Mouse (Mus musculus): Measurements from ENCODE around the gene Robo1. TPM values are rescaled to one million over a fixed set of nuclear protein-coding genes. Genes with fewer than 3 reads are reported as not detected.

Gene Robo1
- polyA plus RNA-seq, 1 experiment from 2014 or later = 41.4 TPM

- ATAC-seq (replicated peaks; ENCODE audit: low FRiP score) = peak; percentile 61; the same call in 1 of the 2 replicates
- H3K4me3 ChIP-seq (ENCODE audit: low read depth, low read length) = no peak overlapping the region
- WGBS = 56% methylated on average over 7 of the region's 7 CpGs
- no peak overlapping the region for H3K9ac ChIP-seq (ENCODE audit: low read length)
- H3K27me3 ChIP-seq (ENCODE audit: control insufficient read depth, insufficient read depth, low read length) = no peaks in the 10 kb centered on the region
- H3K27ac ChIP-seq (ENCODE audit: low read depth, low read length) = no peak overlapping the region
- H3K4me1 ChIP-seq (replicated peaks; ENCODE audit: control insufficient read depth, insufficient read depth, low read length) = no peaks in the 10 kb centered on the region
- H3K4me2 ChIP-seq (ENCODE audit: low read depth, low read length, severe bottlenecking) = no peak overlapping the region
- H3K9me3 ChIP-seq (ENCODE audit: control insufficient read depth, low read length) = no peaks in the 10 kb centered on the region
- DNase-seq (ENCODE audit: low spot score) = no peak
- no peaks in the 10 kb centered on the region for H3K36me3 ChIP-seq (ENCODE audit: control insufficient read depth, insufficient read depth, low read length)
These were observed 580.0 kb downstream of the Robo1 start for GRCm38 (mm10) chr16:72888108-72888507.

GRCm38 (mm10) chr16:72889401-72889800, 581.3 kb downstream of the Robo1 start:
- DNase-seq (ENCODE audit: low spot score) = no peak
- no peak for ATAC-seq (replicated peaks; ENCODE audit: low FRiP score)

GRCm38 (mm10) chr16:72897125-72897524, 589.0 kb downstream of the Robo1 start:
- Histone ChIP-seq H3K9ac (ENCODE audit: low read length) (no peak overlapping the region), H3K9me3 (ENCODE audit: control insufficient read depth, low read length) (no peaks in the 10 kb centered on the region), H3K4me2 (ENCODE audit: low read depth, low read length, severe bottlenecking) (no peak overlapping the region), H3K4me3 (ENCODE audit: low read depth, low read length) (no peak overlapping the region), H3K27ac (ENCODE audit: low read depth, low read length) (no peak overlapping the region), H3K4me1 (replicated peaks; ENCODE audit: control insufficient read depth, insufficient read depth, low read length) (no peaks in the 10 kb centered on the region), H3K27me3 (ENCODE audit: control insufficient read depth, insufficient read depth, low read length) (no peaks in the 10 kb centered on the region), H3K36me3 (ENCODE audit: control insufficient read depth, insufficient read depth, low read length) (no peaks in the 10 kb centered on the region)
- WGBS = 83% methylated on average over 11 of the region's 11 CpGs
- ATAC-seq (replicated peaks; ENCODE audit: low FRiP score) (no peak), DNase-seq (ENCODE audit: low spot score) (no peak)

More at GRCm38 (mm10) chr16:72889401-72889800, 581.3 kb downstream of the Robo1 start:
- no peaks in the 10 kb centered on the region for H3K9me3 ChIP-seq (ENCODE audit: control insufficient read depth, low read length)
- WGBS = 89% methylated on average over 9 of the region's 9 CpGs
- no peaks in the 10 kb centered on the region for H3K36me3 ChIP-seq (ENCODE audit: control insufficient read depth, insufficient read depth, low read length)
- H3K9ac ChIP-seq (ENCODE audit: low read length) = no peak overlapping the region
- H3K4me2 ChIP-seq (ENCODE audit: low read depth, low read length, severe bottlenecking) = no peak overlapping the region
- no peak overlapping the region for H3K27ac ChIP-seq (ENCODE audit: low read depth, low read length)
- H3K27me3 ChIP-seq (ENCODE audit: control insufficient read depth, insufficient read depth, low read length) = no peaks in the 10 kb centered on the region
- no peak overlapping the region for H3K4me3 ChIP-seq (ENCODE audit: low read depth, low read length)
- H3K4me1 ChIP-seq (replicated peaks; ENCODE audit: control insufficient read depth, insufficient read depth, low read length) = no peaks in the 10 kb centered on the region

- no peak for DNase-seq (ENCODE audit: low spot score)
- no peak overlapping the region for H3K27ac ChIP-seq (ENCODE audit: low read depth, low read length)
- no peak for ATAC-seq (replicated peaks; ENCODE audit: low FRiP score)
- H3K27me3 ChIP-seq (ENCODE audit: control insufficient read depth, insufficient read depth, low read length) = no peaks in the 10 kb centered on the region
- 93% methylated on average over 2 of the region's 2 CpGs for WGBS
- H3K4me3 ChIP-seq (ENCODE audit: low read depth, low read length) = no peak overlapping the region
- H3K4me1 ChIP-seq (replicated peaks; ENCODE audit: control insufficient read depth, insufficient read depth, low read length) = no peaks in the 10 kb centered on the region
- H3K9ac ChIP-seq (ENCODE audit: low read length) = no peak overlapping the region
- H3K36me3 ChIP-seq (ENCODE audit: control insufficient read depth, insufficient read depth, low read length) = no peaks in the 10 kb centered on the region
- H3K4me2 ChIP-seq (ENCODE audit: low read depth, low read length, severe bottlenecking) = no peak overlapping the region
- no peaks in the 10 kb centered on the region for H3K9me3 ChIP-seq (ENCODE audit: control insufficient read depth, low read length)
These were observed 600.8 kb downstream of the Robo1 start for GRCm38 (mm10) chr16:72908895-72909294.

- 81% methylated on average over 5 of the region's 5 CpGs for WGBS
- H3K27me3 ChIP-seq (ENCODE audit: control insufficient read depth, insufficient read depth, low read length) = no peaks in the 10 kb centered on the region
- no peaks in the 10 kb centered on the region for H3K36me3 ChIP-seq (ENCODE audit: control insufficient read depth, insufficient read depth, low read length)
- no peak overlapping the region for H3K27ac ChIP-seq (ENCODE audit: low read depth, low read length)
- no peaks in the 10 kb centered on the region for H3K9me3 ChIP-seq (ENCODE audit: control insufficient read depth, low read length)
- DNase-seq (ENCODE audit: low spot score) (no peak), ATAC-seq (replicated peaks; ENCODE audit: low FRiP score) (no peak)
- no peak overlapping the region for H3K4me3 ChIP-seq (ENCODE audit: low read depth, low read length)
- no peak overlapping the region for H3K9ac ChIP-seq (ENCODE audit: low read length)
- H3K4me2 ChIP-seq (ENCODE audit: low read depth, low read length, severe bottlenecking) = no peak overlapping the region
- H3K4me1 ChIP-seq (replicated peaks; ENCODE audit: control insufficient read depth, insufficient read depth, low read length) = no peaks in the 10 kb centered on the region
These were observed 605.0 kb downstream of the Robo1 start for GRCm38 (mm10) chr16:72913134-72913533.

GRCm38 (mm10) chr16:72914068-72914630, 606.0 kb downstream of the Robo1 start:
- Histone ChIP-seq H3K27me3 (ENCODE audit: control insufficient read depth, insufficient read depth, low read length) (no peaks in the 10 kb centered on the region), H3K27ac (ENCODE audit: low read depth, low read length) (no peak overlapping the region), H3K36me3 (ENCODE audit: control insufficient read depth, insufficient read depth, low read length) (no peaks in the 10 kb centered on the region), H3K4me3 (ENCODE audit: low read depth, low read length) (no peak overlapping the region), H3K4me1 (replicated peaks; ENCODE audit: control insufficient read depth, insufficient read depth, low read length) (no peaks in the 10 kb centered on the region), H3K4me2 (ENCODE audit: low read depth, low read length, severe bottlenecking) (no peak overlapping the region), H3K9me3 (ENCODE audit: control insufficient read depth, low read length) (no peaks in the 10 kb centered on the region), H3K9ac (ENCODE audit: low read length) (no peak overlapping the region)
- WGBS = 82% methylated on average over 4 of the region's 4 CpGs
- DNase-seq (ENCODE audit: low spot score) = no peak
- ATAC-seq (replicated peaks; ENCODE audit: low FRiP score) = no peak

GRCm38 (mm10) chr16:72920013-72920412, 611.9 kb downstream of the Robo1 start:
- no peaks in the 10 kb centered on the region for H3K36me3 ChIP-seq (ENCODE audit: control insufficient read depth, insufficient read depth, low read length)
- no peaks in the 10 kb centered on the region for H3K27me3 ChIP-seq (ENCODE audit: control insufficient read depth, insufficient read depth, low read length)
- no peak overlapping the region for H3K4me3 ChIP-seq (ENCODE audit: low read depth, low read length)
- H3K4me1 ChIP-seq (replicated peaks; ENCODE audit: control insufficient read depth, insufficient read depth, low read length) = peaks cover 4% of the 10 kb centered on the region; the same call in 1 of the 2 replicates
- 74% methylated on average over 3 of the region's 3 CpGs for WGBS
- no peak overlapping the region for H3K27ac ChIP-seq (ENCODE audit: low read depth, low read length)
- H3K9me3 ChIP-seq (ENCODE audit: control insufficient read depth, low read length) = no peaks in the 10 kb centered on the region
- H3K9ac ChIP-seq (ENCODE audit: low read length) = no peak overlapping the region
- ATAC-seq (replicated peaks; ENCODE audit: low FRiP score) (no peak), DNase-seq (ENCODE audit: low spot score) (no peak)
- H3K4me2 ChIP-seq (ENCODE audit: low read depth, low read length, severe bottlenecking) = no peak overlapping the region

GRCm38 (mm10) chr16:72924423-72925224, 616.5 kb downstream of the Robo1 start:
- Histone ChIP-seq H3K4me1 (replicated peaks; ENCODE audit: control insufficient read depth, insufficient read depth, low read length) (peaks cover 7% of the 10 kb centered on the region; the same call in 1 of the 2 replicates), H3K27me3 (ENCODE audit: control insufficient read depth, insufficient read depth, low read length) (no peaks in the 10 kb centered on the region), H3K27ac (ENCODE audit: low read depth, low read length) (peak overlapping the region; percentile 10; the same call in 1 of the 2 replicates), H3K9me3 (ENCODE audit: control insufficient read depth, low read length) (no peaks in the 10 kb centered on the region), H3K36me3 (ENCODE audit: control insufficient read depth, insufficient read depth, low read length) (no peaks in the 10 kb centered on the region), H3K4me2 (ENCODE audit: low read depth, low read length, severe bottlenecking) (peak overlapping the region; percentile 38; the same call in 1 of the 2 replicates), H3K4me3 (ENCODE audit: low read depth, low read length) (no peak overlapping the region), H3K9ac (ENCODE audit: low read length) (no peak overlapping the region)
- 13% methylated on average over 15 of the region's 15 CpGs for WGBS
- ATAC-seq (replicated peaks; ENCODE audit: low FRiP score) = peak; percentile 83
- peak; percentile 74 for DNase-seq (ENCODE audit: low spot score)

Measured in forebrain, embryonic 11.5 days (tissue).